8 mouse cellular contexts compared by ENCODE assay signal in the genomic region with DNA sequence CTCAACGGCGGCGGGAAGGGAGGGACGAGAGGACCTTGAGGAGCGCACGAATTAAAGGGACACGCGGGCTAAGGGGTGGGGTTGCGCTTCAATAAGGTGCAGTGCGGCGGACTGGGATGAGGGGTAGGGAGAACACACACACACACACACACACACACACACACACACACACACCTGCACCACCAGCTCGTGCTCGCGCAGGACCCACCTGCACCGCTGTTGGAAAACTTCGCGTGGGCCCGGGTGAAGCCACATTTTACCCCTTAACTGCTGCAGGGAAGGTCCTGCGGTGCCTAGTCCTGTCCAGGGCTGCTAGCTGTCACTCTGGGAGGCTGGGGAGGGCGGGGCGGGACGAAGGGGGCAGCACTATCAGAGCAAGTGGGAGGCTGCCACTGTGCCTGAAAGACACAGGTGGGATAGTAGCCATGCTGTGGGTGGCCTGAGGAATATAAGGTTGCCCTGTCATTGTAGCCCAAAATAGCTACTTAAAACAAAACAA. TPM values are rescaled to one million over a fixed set of nuclear protein-coding genes. Genes with fewer than 3 reads are reported as not detected.
DNase-seq lines count a peak whose midpoint lies in the region; ATAC-seq and TF ChIP-seq lines count a peak whose summit lies in the region.

A gene (minus strand): TSS at position 321 of the 499 bp plus-strand sequence.

- 2% methylated on average over 19 of the region's 22 CpGs for WGBS in kidney, postnatal 0 days
- 3% methylated on average over 17 of the region's 22 CpGs for WGBS in midbrain, embryonic 12.5 days

- no peaks in the 10 kb centered on the region for H3K36me3 ChIP-seq in kidney, postnatal 0 days (ENCODE audit: insufficient read depth, low read length)
- H3K36me3 ChIP-seq in midbrain, embryonic 12.5 days = no peaks in the 10 kb centered on the region

- peak within 1 kb of the TSS; percentile 79 for H3K4me2 ChIP-seq in kidney, postnatal 0 days (ENCODE audit: low read length)
- peak within 1 kb of the TSS; percentile 71 for H3K4me2 ChIP-seq in midbrain, embryonic 12.5 days (replicated peaks)

- H3K4me3 ChIP-seq in kidney, postnatal 0 days (replicated peaks; ENCODE audit: low read depth, low read length) = peak within 1 kb of the TSS; percentile 72
- peak within 1 kb of the TSS; percentile 65 for H3K4me3 ChIP-seq in midbrain, embryonic 12.5 days

- H3K9ac ChIP-seq in kidney, postnatal 0 days (ENCODE audit: low read depth, low read length) = peak within 1 kb of the TSS; percentile 95
- H3K9ac ChIP-seq in midbrain, embryonic 12.5 days (replicated peaks) = peak within 1 kb of the TSS; percentile 85

- no peaks in the 10 kb centered on the region for H3K9me3 ChIP-seq in kidney, postnatal 0 days (replicated peaks; ENCODE audit: low read length)
- H3K9me3 ChIP-seq in midbrain, embryonic 12.5 days = no peaks in the 10 kb centered on the region

- peaks cover 3% of the 10 kb centered on the region; the same call in 1 of the 2 replicates for H3K4me1 ChIP-seq in kidney, postnatal 0 days (replicated peaks; ENCODE audit: insufficient read depth, low read length)
- no peaks in the 10 kb centered on the region for H3K4me1 ChIP-seq in midbrain, embryonic 12.5 days

- no peaks in the 10 kb centered on the region for H3K27me3 ChIP-seq in kidney, postnatal 0 days (ENCODE audit: insufficient read depth, low read length)
- H3K27me3 ChIP-seq in midbrain, embryonic 12.5 days = no peaks in the 10 kb centered on the region

- no peak for DNase-seq in kidney, postnatal 0 days (ENCODE audit: low spot score)
- no peak for DNase-seq in kidney, adult 9 months
- DNase-seq in adrenal gland, postnatal 25 days = no peak
- DNase-seq in layer of hippocampus, postnatal 14 days (ENCODE audit: low spot score in 2 of 2) = no peak
- no peak for DNase-seq in cerebellum, postnatal 14 days
- no peak for DNase-seq in kidney, postnatal 25 days

- TF ChIP-seq CTCF in kidney, postnatal 0 days (IDR thresholded peaks at IDR 0.05; ENCODE audit: low read depth) = no peak

- ATAC-seq in kidney, postnatal 0 days (replicated peaks; ENCODE audit: low FRiP score, low read depth) = peak; percentile 66; the same call in 1 of the 2 replicates
- ATAC-seq in granulocyte monocyte progenitor cell, adult 5-6 weeks (replicated peaks; ENCODE audit: poor library complexity, severe bottlenecking) = peak; percentile 28
- ATAC-seq in midbrain, embryonic 12.5 days (ENCODE audit: low FRiP score, low read depth) = peak; percentile 89

- peak within 1 kb of the TSS; percentile 70 for H3K27ac ChIP-seq in kidney, postnatal 0 days
- peak within 1 kb of the TSS; percentile 58 for H3K27ac ChIP-seq in midbrain, embryonic 12.5 days (replicated peaks)

RNA-seq across cellular contexts. Expression of the gene that starts here (rescaled TPM):
- 53.8 and 55.0 TPM in 2 replicates for polyA plus RNA-seq in kidney, postnatal 0 days (2015; fragmentation: Nextera tagmentation; extraction: Ambion mirVana)
- total RNA-seq in adrenal gland, postnatal 25 days (2021) = 33.7 and 39.6 TPM in 2 replicates
- 6.6 and 7.8 TPM in 2 replicates for total RNA-seq in granulocyte monocyte progenitor cell, adult 5-6 weeks (2014; fragmentation: Nextera tagmentation)
- 2.5 and 8.2 TPM in 2 replicates for total RNA-seq in granulocyte monocyte progenitor cell, adult 5-6 weeks (2017)
- 100 to 1,000 TPM; 184 to 195 TPM for total RNA-seq in layer of hippocampus, postnatal 14 days (2021)
- 61.2 and 69.1 TPM in 2 replicates for polyA plus RNA-seq in midbrain, embryonic 12.5 days (2016; fragmentation: Nextera tagmentation; extraction: Ambion mirVana)

Comparison
In these comparisons a context has a peak if more than half of its experiments do, and no peak if none do; other contexts are left out.
1. ATAC-seq: peak in every context shown above with its lines; median percentile 89 in midbrain, embryonic 12.5 days; 66 in kidney, postnatal 0 days; 28 in granulocyte monocyte progenitor cell, adult 5-6 weeks.